Mouse (Mus musculus) heart, adult 2 months (tissue): ENCODE results near the gene Mcu. TPM values are rescaled to one million over a fixed set of nuclear protein-coding genes. Genes with fewer than 3 reads are reported as not detected.

Experiments
- DNase-seq, 2 experiments: peaks; one replicate each; pipeline ENCODE4 v3.0.0; 2021
- H3K27ac ChIP-seq: fragments of 200-600 bp; 2 replicates; pipeline ENCODE4 v1.8.1; 2022
- H3K27me3 ChIP-seq: fragments of 200-500 bp; 2 replicates; pipeline ENCODE4 v1.6.1; 2012; ENCODE audit warnings: mild to moderate bottlenecking, low read length, inconsistent platforms, mixed read lengths; ENCODE audit not compliant: control insufficient read depth, insufficient read depth
- H3K36me3 ChIP-seq: fragments of 200-500 bp; 2 replicates; pipeline ENCODE4 v1.6.1; 2012; ENCODE audit warnings: low read length, inconsistent platforms; ENCODE audit not compliant: control insufficient read depth, insufficient read depth
- H3K4me1 ChIP-seq: fragments of 200-500 bp; 2 replicates; pipeline ENCODE4 v1.6.1; 2011; ENCODE audit warnings: low read length; ENCODE audit not compliant: control insufficient read depth, insufficient read depth
- H3K4me3 ChIP-seq: fragments of 200-600 bp; 2 replicates; pipeline ENCODE4 v1.8.1; 2022
- H3K79me2 ChIP-seq: fragments of 200-500 bp; replicated peaks from 2 replicates; pipeline ENCODE4 v1.6.1; 2012; ENCODE audit warnings: mild to moderate bottlenecking, inconsistent platforms, low read length, moderate library complexity, mixed read lengths; ENCODE audit not compliant: control insufficient read depth, insufficient read depth
- H3K9ac ChIP-seq: fragments of 200-500 bp; 2 replicates; pipeline ENCODE4 v1.6.1; 2012; ENCODE audit warnings: low read depth, mild to moderate bottlenecking, control low read depth, inconsistent platforms, low read length, mixed read lengths
- CTCF ChIP-seq: fragments of 200-600 bp; IDR thresholded peaks from 2 replicates; pipeline ENCODE4 v1.8.1; 2022; ENCODE audit warnings: antibody characterized with exemption, mild to moderate bottlenecking, moderate library complexity
- EP300 ChIP-seq: fragments of 200-500 bp; IDR thresholded peaks from 2 replicates; pipeline ENCODE4 v1.6.1; 2011; ENCODE audit warnings: low read depth, low read length, control low read depth; ENCODE audit not compliant: insufficient read depth
- POLR2A ChIP-seq: fragments of 200-500 bp; IDR thresholded peaks from 2 replicates; pipeline ENCODE4 v1.6.1; 2011; ENCODE audit warnings: mild to moderate bottlenecking, low read depth, low read length, control low read depth; ENCODE audit not compliant: insufficient read depth
- WGBS: fragments of 180-500 bp; shearing (Covaris S2); methylation state at CpG from one replicate; pipeline ENCODE4 v1.1.7; 2018; 5-methylcytosine and 5-hydroxymethylcytosine counted together
- intact Hi-C: fragments of 180-260 bp; cut with DNase I; formaldehyde crosslinking; loops from one replicate; pipeline ENCODE4 v1.15.1; 2025
- polyA plus RNA-seq: library from polyadenylated mRNA; depleted of rRNA; stranded (reverse); fragments of >200 nt; gene quantifications from 2 replicates; pipeline ENCODE4 v1.2.3, GENCODE M21; 2012
- total RNA-seq, 2 experiments: library from RNA; stranded (reverse); gene quantifications; 2 replicates each; pipeline ENCODE4 v1.2.3; 2021

Gene Mcu
- total and polyA plus RNA-seq, 3 experiments: 10.4 to 21.6 (median 20.0) TPM

GRCm38 (mm10) chr10:59425369-59425768 is 191.1 kb downstream of the Mcu start:
- H3K27me3 ChIP-seq: no peaks in the 10 kb centered on the region
- H3K4me3 ChIP-seq: no peak overlapping the region
- H3K4me1 ChIP-seq: peaks cover 3% of the 10 kb centered on the region
- intact Hi-C loops: no loop called here
- H3K79me2 ChIP-seq: no peaks in the 10 kb centered on the region
- peak; percentile 71 to 83 for DNase-seq
- no peaks in the 10 kb centered on the region for H3K36me3 ChIP-seq
- TF ChIP-seq CTCF (no peak), EP300 (0 out of 2 replicates have a peak, but pooled peaks have one; percentile 37)
- WGBS: 16% methylated on average over 7 of the region's 7 CpGs
- H3K9ac ChIP-seq: no peak overlapping the region
- H3K27ac ChIP-seq: no peak overlapping the region

- intact Hi-C loops: no loop called here
- Histone ChIP-seq H3K36me3 (no peaks in the 10 kb centered on the region), H3K4me1 (peaks cover 3% of the 10 kb centered on the region; the same call in 1 of the 2 replicates), H3K4me3 (no peak overlapping the region), H3K27ac (no peak overlapping the region), H3K27me3 (no peaks in the 10 kb centered on the region), H3K9ac (no peak overlapping the region), H3K79me2 (no peaks in the 10 kb centered on the region)
- WGBS: 78% methylated on average over 3 of the region's 3 CpGs
- DNase-seq: no peak
- TF ChIP-seq POLR2A: no peak
- TF ChIP-seq CTCF: no peak
- TF ChIP-seq EP300: no peak
Observed at GRCm38 (mm10) chr10:59424453-59424852, 192.0 kb downstream of the Mcu start.

GRCm38 (mm10) chr10:59419516-59419915 is 197.0 kb downstream of the Mcu start:
- Histone ChIP-seq H3K9ac (no peak overlapping the region), H3K79me2 (no peaks in the 10 kb centered on the region), H3K27me3 (no peaks in the 10 kb centered on the region), H3K27ac (no peak overlapping the region), H3K36me3 (no peaks in the 10 kb centered on the region), H3K4me1 (no peaks in the 10 kb centered on the region), H3K4me3 (no peak overlapping the region)
- no peak for TF ChIP-seq POLR2A
- TF ChIP-seq EP300: no peak
- no peak for TF ChIP-seq CTCF
- 87% methylated on average over 4 of the region's 4 CpGs for WGBS
- intact Hi-C loops: no loop called here
- DNase-seq: no peak

GRCm38 (mm10) chr10:59416623-59417022 is 199.9 kb downstream of the Mcu start:
- TF ChIP-seq CTCF: no peak
- no peak for TF ChIP-seq EP300
- TF ChIP-seq POLR2A: no peak
- intact Hi-C loops: no loop called here
- Histone ChIP-seq H3K36me3 (no peaks in the 10 kb centered on the region), H3K9ac (no peak overlapping the region), H3K27ac (no peak overlapping the region), H3K27me3 (no peaks in the 10 kb centered on the region), H3K79me2 (no peaks in the 10 kb centered on the region), H3K4me1 (no peaks in the 10 kb centered on the region), H3K4me3 (no peak overlapping the region)
- no peak for DNase-seq
- WGBS: 52% methylated on average over 3 of the region's 3 CpGs

- intact Hi-C loops: no loop called here
- DNase-seq: no peak
- Histone ChIP-seq H3K36me3 (no peaks in the 10 kb centered on the region), H3K4me1 (no peaks in the 10 kb centered on the region), H3K4me3 (no peak overlapping the region), H3K27ac (no peak overlapping the region), H3K79me2 (no peaks in the 10 kb centered on the region), H3K9ac (no peak overlapping the region), H3K27me3 (no peaks in the 10 kb centered on the region)
- WGBS: 95% methylated on average over 4 of the region's 4 CpGs
- peak; percentile 30 for TF ChIP-seq CTCF
- no peak for TF ChIP-seq EP300
Observed at GRCm38 (mm10) chr10:59413711-59414110, 202.8 kb downstream of the Mcu start.

GRCm38 (mm10) chr10:59410264-59410663 is 206.2 kb downstream of the Mcu start:
- Histone ChIP-seq H3K4me3 (no peak overlapping the region), H3K4me1 (no peaks in the 10 kb centered on the region), H3K27ac (no peak overlapping the region), H3K27me3 (no peaks in the 10 kb centered on the region), H3K36me3 (no peaks in the 10 kb centered on the region), H3K9ac (no peak overlapping the region), H3K79me2 (no peaks in the 10 kb centered on the region)
- no peak for TF ChIP-seq POLR2A
- TF ChIP-seq EP300: no peak
- WGBS: 76% methylated on average over 12 of the region's 12 CpGs
- intact Hi-C loops: no loop called here
- DNase-seq: no peak
